Mouse (Mus musculus): ENCODE data around the gene Safb.

DNA sequence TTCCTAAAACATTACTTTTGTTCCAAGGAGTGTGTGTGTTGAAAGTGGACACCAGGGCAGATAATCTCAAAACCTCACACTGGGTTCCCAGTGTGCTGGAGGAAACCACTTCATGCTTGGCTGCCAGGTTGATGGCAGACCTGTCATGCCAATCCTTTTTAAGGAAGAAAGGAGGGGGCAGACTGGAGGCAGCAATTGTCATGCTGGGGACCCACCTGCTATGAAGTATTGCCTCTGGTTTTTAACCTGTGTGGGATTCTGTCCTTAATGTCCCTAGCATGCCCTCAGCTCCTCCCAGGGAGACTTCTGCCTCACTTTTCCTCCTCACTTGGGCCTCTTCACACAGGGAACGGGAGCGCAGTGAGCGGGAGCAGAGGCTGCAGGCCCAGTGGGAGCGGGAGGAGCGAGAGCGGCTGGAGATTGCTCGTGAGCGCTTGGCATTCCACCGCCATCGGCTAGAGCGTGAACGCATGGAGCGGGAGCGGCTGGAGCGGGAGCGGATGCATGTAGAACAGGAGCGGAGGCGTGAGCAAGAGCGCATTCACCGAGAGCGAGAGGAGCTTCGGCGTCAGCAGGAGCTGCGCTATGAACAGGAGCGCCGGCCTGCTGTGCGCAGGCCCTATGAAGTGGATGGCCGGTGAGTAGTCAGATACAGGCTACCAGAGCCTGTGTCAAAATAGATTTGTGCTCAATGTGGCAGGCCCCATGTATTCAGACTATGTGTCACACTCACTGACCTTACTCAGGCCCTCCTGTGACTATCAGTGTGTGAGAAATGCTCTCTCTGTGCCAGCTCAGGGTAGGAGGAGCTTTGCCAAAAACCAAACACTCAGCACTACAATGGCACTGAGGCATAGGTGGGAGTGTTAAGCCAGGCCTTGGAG lies 18.8 kb downstream of the Safb start:
- TF ChIP-seq CTCF (IDR thresholded peaks at IDR 0.05; ENCODE audit: low read depth), result no peak
- no peak for TF ChIP-seq EP300 (IDR thresholded peaks at IDR 0.05; ENCODE audit: low read depth)
